Mouse (Mus musculus) heart, adult 2 months (tissue): Measurements from ENCODE around the gene A4gnt.

Source experiments
- CTCF ChIP-seq: fragments of 200-600 bp; IDR thresholded peaks from 2 replicates; pipeline ENCODE4 v1.8.1; 2022; ENCODE audit warnings: antibody characterized with exemption, mild to moderate bottlenecking, moderate library complexity
- EP300 ChIP-seq: fragments of 200-500 bp; IDR thresholded peaks from 2 replicates; pipeline ENCODE4 v1.6.1; 2011; ENCODE audit warnings: low read depth, low read length, control low read depth; ENCODE audit not compliant: insufficient read depth

DNA sequence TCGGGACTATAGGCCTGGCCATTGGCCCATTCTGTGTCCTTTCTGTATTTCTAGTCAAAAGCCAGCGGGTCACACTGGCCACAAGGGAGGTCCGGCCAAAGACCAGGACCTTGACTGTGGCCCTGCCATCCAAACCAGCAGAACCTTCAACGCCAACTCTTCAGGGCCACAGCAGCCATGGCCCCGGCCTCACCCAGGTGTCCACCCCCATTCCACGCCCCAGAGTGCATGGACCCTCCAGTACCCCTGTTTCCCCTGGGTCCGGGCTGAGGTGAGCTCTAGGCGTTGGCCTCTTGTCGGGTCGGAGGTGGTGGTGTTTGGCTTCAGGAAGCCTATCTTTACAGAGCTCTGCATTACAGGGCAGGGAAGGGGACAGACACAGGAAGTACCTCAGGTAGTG is 50.6 kb downstream of the A4gnt start:
- TF ChIP-seq CTCF (no peak), EP300 (no peak)
